Mouse (Mus musculus) lung, postnatal 25 days (tissue): ENCODE measurements at regions not wholly inside any gene's neighbourhood (a gene's known extent, or its start where the extent isn't known, plus 50 kb on each side); places are given as distances from the start of the nearest gene placed in this dataset.

Source experiments
- DNase-seq: peaks from one replicate; pipeline ENCODE4 v3.0.0; 2022; ENCODE audit warnings: low spot score

GRCm38 (mm10) chr15:51395961-51396360 is 2488.7 kb upstream of the Gm7489 start:
- no peak for DNase-seq

GRCm38 (mm10) chr15:51403581-51403980 is 2481.1 kb upstream of the Gm7489 start:
- no peak for DNase-seq

- DNase-seq = no peak
These were observed 2474.9 kb upstream of the Gm7489 start for GRCm38 (mm10) chr15:51409791-51410308.

- DNase-seq = no peak
These were observed 2472.7 kb upstream of the Gm7489 start for GRCm38 (mm10) chr15:51411966-51412365.

GRCm38 (mm10) chr15:51442606-51443005 is 2442.1 kb upstream of the Gm7489 start:
- no peak for DNase-seq

GRCm38 (mm10) chr15:51469895-51470294 is 2414.8 kb upstream of the Gm7489 start:
- no peak for DNase-seq

- DNase-seq = no peak
These were observed 2413.6 kb upstream of the Gm7489 start for GRCm38 (mm10) chr15:51471143-51471542.

- DNase-seq = no peak
These were observed 2412.7 kb upstream of the Gm7489 start for GRCm38 (mm10) chr15:51472049-51472448.

GRCm38 (mm10) chr15:51481856-51482255 is 2402.8 kb upstream of the Gm7489 start:
- DNase-seq = no peak

GRCm38 (mm10) chr15:51484207-51484606 is 2400.5 kb upstream of the Gm7489 start:
- no peak for DNase-seq

GRCm38 (mm10) chr15:51485554-51485953 is 2399.2 kb upstream of the Gm7489 start:
- no peak for DNase-seq

GRCm38 (mm10) chr15:51502058-51502741 is 2382.5 kb upstream of the Gm7489 start:
- no peak for DNase-seq

- DNase-seq = no peak
These were observed 2381.9 kb upstream of the Gm7489 start for GRCm38 (mm10) chr15:51502742-51503270.

GRCm38 (mm10) chr15:51503341-51503740 is 2381.4 kb upstream of the Gm7489 start:
- DNase-seq = no peak

- no peak for DNase-seq
These were observed 2380.5 kb upstream of the Gm7489 start for GRCm38 (mm10) chr15:51504016-51504760.

- DNase-seq = no peak
These were observed 2379.9 kb upstream of the Gm7489 start for GRCm38 (mm10) chr15:51504789-51505188.

- no peak for DNase-seq
These were observed 2377.6 kb upstream of the Gm7489 start for GRCm38 (mm10) chr15:51507126-51507525.

- no peak for DNase-seq
These were observed 2373.4 kb upstream of the Gm7489 start for GRCm38 (mm10) chr15:51511319-51511718.

- DNase-seq = no peak
These were observed 2348.4 kb upstream of the Gm7489 start for GRCm38 (mm10) chr15:51536317-51536716.

GRCm38 (mm10) chr15:51551216-51551775 is 2333.4 kb upstream of the Gm7489 start:
- no peak for DNase-seq

GRCm38 (mm10) chr15:51558215-51558614 is 2326.5 kb upstream of the Gm7489 start:
- DNase-seq = no peak

- no peak for DNase-seq
These were observed 2319.2 kb upstream of the Gm7489 start for GRCm38 (mm10) chr15:51565543-51565942.

GRCm38 (mm10) chr15:51570631-51571030 is 2314.1 kb upstream of the Gm7489 start:
- no peak for DNase-seq
